Mouse (Mus musculus) kidney, adult 11 months (tissue): ENCODE measurements around the gene Ifit1.
A peak's percentile ranks its signal among the peaks of the same experiment; 100 is the strongest.

Experiments
- DNase-seq: peaks from one replicate; pipeline ENCODE4 v3.0.0; 2022

The Ifit1 gene

GRCm38 (mm10) chr19:34656511-34657298 is 16.0 kb downstream of the Ifit1 start:
- DNase-seq = no peak

DNA sequence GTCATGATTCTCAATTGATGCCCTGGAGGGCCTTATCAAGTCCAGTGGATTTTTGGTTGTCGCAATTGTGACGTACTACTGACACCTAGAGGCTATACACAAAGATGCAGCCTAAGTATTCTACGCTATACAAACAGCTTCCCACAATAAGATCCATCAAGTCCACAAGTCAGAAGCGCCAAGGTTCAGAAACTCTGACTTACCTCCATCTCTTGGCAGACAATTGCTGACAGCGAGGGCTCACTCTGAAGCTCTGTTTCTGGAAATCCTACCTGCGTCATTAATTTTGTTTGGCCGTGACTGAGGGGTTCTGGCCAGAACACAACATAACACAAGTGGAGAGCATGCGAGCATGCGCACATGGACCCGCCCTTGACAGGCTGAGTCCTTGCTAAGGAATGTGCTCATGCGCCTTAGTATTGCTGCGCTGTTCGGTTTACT is 21.4 kb downstream of the Ifit1 start:
- peak; percentile 80 for DNase-seq

DNA sequence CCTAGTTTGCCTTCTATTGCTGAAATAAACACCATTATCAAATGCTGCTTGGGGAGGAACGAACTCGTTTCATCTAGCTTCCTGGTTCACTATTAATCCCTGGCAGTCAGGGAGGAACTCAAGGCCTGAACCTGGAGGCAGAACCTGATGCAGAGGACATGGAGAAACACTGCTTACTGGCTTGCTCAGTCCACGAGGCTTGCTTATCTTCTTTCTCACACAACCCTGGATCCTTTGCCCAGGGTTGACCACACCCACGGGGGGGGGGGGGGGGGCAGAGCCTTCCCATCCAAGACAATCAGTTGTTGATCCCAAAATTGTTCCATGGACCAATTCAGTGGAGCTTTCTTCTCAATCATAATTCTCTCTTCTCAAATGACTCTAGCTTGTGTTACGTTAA is 22.1 kb downstream of the Ifit1 start:
- DNase-seq = no peak

GRCm38 (mm10) chr19:34666127-34666526 is 25.5 kb downstream of the Ifit1 start:
- peak; percentile 66 for DNase-seq

- DNase-seq = peak; percentile 24
These were observed 32.8 kb downstream of the Ifit1 start for GRCm38 (mm10) chr19:34673476-34673875.

- no peak for DNase-seq
These were observed 37.8 kb downstream of the Ifit1 start for GRCm38 (mm10) chr19:34678428-34678827.

GRCm38 (mm10) chr19:34684857-34685256 is 44.2 kb downstream of the Ifit1 start:
- peak; percentile 51 for DNase-seq

GRCm38 (mm10) chr19:34685530-34685929 is 44.9 kb downstream of the Ifit1 start:
- DNase-seq = no peak

GRCm38 (mm10) chr19:34691402-34691801 is 50.7 kb downstream of the Ifit1 start:
- no peak for DNase-seq

GRCm38 (mm10) chr19:34696352-34696986 is 55.8 kb downstream of the Ifit1 start:
- no peak for DNase-seq

DNA sequence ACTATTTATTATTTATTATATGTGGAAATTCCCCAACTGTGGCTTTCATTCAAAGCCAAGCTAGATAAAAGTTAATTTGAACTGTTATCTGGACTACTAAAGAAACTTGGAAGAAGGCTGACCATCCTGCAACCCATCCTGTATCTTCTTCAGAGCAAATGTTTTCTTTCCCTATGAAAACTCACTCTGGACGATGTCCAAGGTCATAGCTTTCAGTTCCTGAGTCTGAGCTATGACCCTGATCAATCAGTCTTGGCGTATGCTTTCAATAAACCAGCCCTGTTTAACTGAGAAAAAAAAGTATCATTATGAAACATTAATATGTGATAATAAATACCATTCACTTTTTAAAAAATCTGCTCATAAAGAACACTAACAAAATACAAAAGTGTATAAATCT is 56.8 kb downstream of the Ifit1 start:
- DNase-seq = no peak

GRCm38 (mm10) chr19:34698432-34698831 is 57.8 kb downstream of the Ifit1 start:
- peak; percentile 67 for DNase-seq

DNA sequence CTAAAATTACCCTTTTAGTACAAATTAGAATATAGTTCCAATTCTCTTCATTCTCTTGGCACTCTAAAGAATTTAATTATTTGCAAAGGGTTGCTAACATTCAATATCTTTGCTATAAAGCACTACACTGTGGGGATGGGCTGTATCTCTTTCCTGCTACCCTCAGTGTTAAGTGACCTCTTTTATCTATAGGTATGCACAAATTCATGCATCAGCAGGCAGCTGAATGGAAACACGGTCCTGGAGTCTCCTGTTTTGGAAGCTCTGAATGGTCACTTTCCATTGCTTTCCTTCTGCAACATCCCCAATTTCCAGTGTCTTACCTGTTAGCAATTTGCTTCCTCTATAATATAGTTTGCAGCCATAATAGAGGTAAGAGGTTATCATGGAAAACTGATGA is 58.2 kb downstream of the Ifit1 start:
- DNase-seq = no peak

- DNase-seq = no peak
These were observed 58.6 kb downstream of the Ifit1 start for GRCm38 (mm10) chr19:34699300-34699699.
